Mouse (Mus musculus): Measurements from ENCODE around the gene Ap1m1. TPM values are rescaled to one million over a fixed set of nuclear protein-coding genes. Genes with fewer than 3 reads are reported as not detected.
A peak's percentile ranks its signal among the peaks of the same experiment; 100 is the strongest.

Ap1m1 gene
- polyA plus RNA-seq, 1 experiment from 2014 or later = 57.0 TPM

GRCm38 (mm10) chr8:72271051-72271660 lies 31.3 kb downstream of the Ap1m1 start:
- no peaks in the 10 kb centered on the region for H3K36me3 ChIP-seq (replicated peaks)
- H3K4me1 ChIP-seq (replicated peaks) = peaks cover 35% of the 10 kb centered on the region
- H3K27me3 ChIP-seq = no peaks in the 10 kb centered on the region
- no peak overlapping the region for H3K27ac ChIP-seq (replicated peaks)
- ATAC-seq (ENCODE audit: insufficient read depth) = no peak
- H3K9me3 ChIP-seq (replicated peaks) = no peaks in the 10 kb centered on the region
- no peak overlapping the region for H3K9ac ChIP-seq
- no peak overlapping the region for H3K4me3 ChIP-seq (replicated peaks)
- no peak overlapping the region for H3K4me2 ChIP-seq
- 37% methylated on average over 11 of the region's 11 CpGs for WGBS (ENCODE audit: insufficient replicate concordance)

- no peaks in the 10 kb centered on the region for H3K27me3 ChIP-seq
- ATAC-seq (ENCODE audit: insufficient read depth) = no peak
- H3K9ac ChIP-seq = no peak overlapping the region
- H3K4me2 ChIP-seq = no peak overlapping the region
- peaks cover 35% of the 10 kb centered on the region for H3K4me1 ChIP-seq (replicated peaks)
- H3K27ac ChIP-seq (replicated peaks) = no peak overlapping the region
- no peaks in the 10 kb centered on the region for H3K9me3 ChIP-seq (replicated peaks)
- 50% methylated on average over 3 of the region's 3 CpGs for WGBS (ENCODE audit: insufficient replicate concordance)
- no peak overlapping the region for H3K4me3 ChIP-seq (replicated peaks)
- H3K36me3 ChIP-seq (replicated peaks) = no peaks in the 10 kb centered on the region
Observed at GRCm38 (mm10) chr8:72271691-72272090, 31.9 kb downstream of the Ap1m1 start.

DNA sequence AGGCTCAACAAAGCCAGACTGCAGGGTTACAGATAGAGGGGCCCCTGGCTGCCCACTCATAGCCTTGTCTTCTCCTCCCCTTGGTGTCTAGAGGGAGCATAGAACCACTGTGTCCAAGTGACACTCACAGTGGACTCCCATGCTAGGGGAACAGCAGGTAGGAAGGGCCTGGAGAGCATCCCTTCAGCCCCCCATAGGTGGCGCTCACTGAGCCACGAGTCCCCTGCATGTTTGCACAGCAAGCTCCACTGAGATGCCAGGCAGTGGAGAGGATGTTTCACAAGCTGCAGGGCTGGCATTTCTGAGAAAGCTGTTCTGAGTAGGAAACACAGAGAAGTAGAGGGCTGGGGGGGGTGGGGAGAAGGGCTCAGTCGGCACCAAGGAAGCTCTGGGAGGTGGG lies 32.5 kb downstream of the Ap1m1 start:
- no peaks in the 10 kb centered on the region for H3K9me3 ChIP-seq (replicated peaks)

DNA sequence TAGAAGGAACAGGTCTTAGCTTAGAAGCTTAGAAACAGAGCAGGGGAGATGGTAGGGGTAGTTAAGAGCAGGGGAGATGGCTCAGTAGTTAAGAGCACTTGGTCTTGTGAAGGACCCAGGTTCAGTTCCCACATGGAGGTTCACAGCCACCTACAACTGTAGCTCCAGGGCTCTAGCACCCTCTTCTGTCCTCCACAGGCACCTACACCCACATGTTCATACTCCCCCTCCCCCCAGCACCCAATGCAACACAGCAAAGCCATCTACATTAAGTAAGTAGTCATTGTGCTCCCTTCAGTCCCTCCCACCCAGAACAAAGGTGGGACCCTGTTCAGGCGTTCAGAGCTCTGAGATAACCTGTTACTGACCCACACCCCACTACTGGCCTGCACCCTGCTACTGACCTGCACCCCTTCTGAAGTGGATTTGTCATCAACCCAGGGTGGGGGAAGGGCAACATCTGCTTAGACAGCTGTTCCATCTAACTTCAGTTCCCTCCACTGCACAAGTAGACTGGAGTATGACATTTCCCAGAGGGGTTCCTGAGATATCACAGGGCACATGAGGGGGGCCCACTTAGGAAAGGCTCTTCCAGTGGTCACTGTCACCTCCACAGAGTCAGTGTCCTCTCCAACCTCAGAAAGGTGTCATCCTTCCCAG lies 33.4 kb downstream of the Ap1m1 start:
- WGBS (ENCODE audit: insufficient replicate concordance) = 63% methylated on average over 1 of the region's 1 CpGs

More for the DNA sequence above, 32.5 kb downstream of the Ap1m1 start:
- peaks cover 42% of the 10 kb centered on the region for H3K4me1 ChIP-seq (replicated peaks)
- H3K4me3 ChIP-seq (replicated peaks) = no peak overlapping the region
- no peak overlapping the region for H3K4me2 ChIP-seq
- H3K27ac ChIP-seq (replicated peaks) = no peak overlapping the region
- no peak for ATAC-seq (ENCODE audit: insufficient read depth)
- H3K9ac ChIP-seq = no peak overlapping the region
- no peaks in the 10 kb centered on the region for H3K36me3 ChIP-seq (replicated peaks)
- no peaks in the 10 kb centered on the region for H3K27me3 ChIP-seq
- 4% methylated on average over 3 of the region's 3 CpGs for WGBS (ENCODE audit: insufficient replicate concordance)

DNA sequence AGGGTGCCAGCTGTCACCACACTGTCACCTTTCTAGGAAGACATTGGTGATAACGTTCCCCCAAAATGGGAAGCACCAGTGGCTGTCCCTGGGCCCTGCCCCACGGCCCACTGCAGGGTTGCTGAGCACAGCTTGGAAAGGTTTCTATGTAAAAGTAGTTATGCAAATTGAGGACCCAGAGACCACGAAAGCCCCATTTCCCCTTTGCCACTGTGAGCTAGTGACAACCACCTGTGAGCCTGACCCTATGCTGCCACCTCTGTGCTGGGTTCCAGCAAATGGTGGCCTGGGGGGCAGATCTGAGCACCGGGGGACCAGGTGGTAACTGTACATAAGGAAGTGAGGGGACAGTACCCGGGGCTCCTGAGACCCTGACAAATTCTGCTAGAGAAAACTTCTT lies 34.0 kb downstream of the Ap1m1 start:
- WGBS (ENCODE audit: insufficient replicate concordance) = 36% methylated on average over 5 of the region's 5 CpGs

More for the DNA sequence above, 33.4 kb downstream of the Ap1m1 start:
- Histone ChIP-seq H3K4me3 (replicated peaks) (no peak overlapping the region), H3K27me3 (no peaks in the 10 kb centered on the region), H3K36me3 (replicated peaks) (no peaks in the 10 kb centered on the region), H3K4me1 (replicated peaks) (peaks cover 38% of the 10 kb centered on the region), H3K9ac (no peak overlapping the region), H3K4me2 (no peak overlapping the region), H3K27ac (replicated peaks) (no peak overlapping the region), H3K9me3 (replicated peaks) (no peaks in the 10 kb centered on the region)
- ATAC-seq (ENCODE audit: insufficient read depth) = no peak

GRCm38 (mm10) chr8:72277244-72277643 lies 37.4 kb downstream of the Ap1m1 start:
- no peak overlapping the region for H3K9ac ChIP-seq
- 0 out of 2 replicates have a peak, but pooled peaks have one; percentile 30 for ATAC-seq (ENCODE audit: insufficient read depth)
- H3K9me3 ChIP-seq (replicated peaks) = no peaks in the 10 kb centered on the region
- H3K4me2 ChIP-seq = no peak overlapping the region
- H3K4me1 ChIP-seq (replicated peaks) = peaks cover 12% of the 10 kb centered on the region
- WGBS (ENCODE audit: insufficient replicate concordance) = 12% methylated on average over 3 of the region's 3 CpGs
- no peak overlapping the region for H3K4me3 ChIP-seq (replicated peaks)
- no peak overlapping the region for H3K27ac ChIP-seq (replicated peaks)
- no peaks in the 10 kb centered on the region for H3K36me3 ChIP-seq (replicated peaks)
- H3K27me3 ChIP-seq = no peaks in the 10 kb centered on the region

More for the DNA sequence above, 34.0 kb downstream of the Ap1m1 start:
- no peaks in the 10 kb centered on the region for H3K9me3 ChIP-seq (replicated peaks)
- ATAC-seq (ENCODE audit: insufficient read depth) = no peak
- H3K4me3 ChIP-seq (replicated peaks) = no peak overlapping the region
- no peak overlapping the region for H3K4me2 ChIP-seq
- H3K27ac ChIP-seq (replicated peaks) = no peak overlapping the region
- no peaks in the 10 kb centered on the region for H3K36me3 ChIP-seq (replicated peaks)
- no peak overlapping the region for H3K9ac ChIP-seq
- peaks cover 33% of the 10 kb centered on the region for H3K4me1 ChIP-seq (replicated peaks)
- no peaks in the 10 kb centered on the region for H3K27me3 ChIP-seq

DNA sequence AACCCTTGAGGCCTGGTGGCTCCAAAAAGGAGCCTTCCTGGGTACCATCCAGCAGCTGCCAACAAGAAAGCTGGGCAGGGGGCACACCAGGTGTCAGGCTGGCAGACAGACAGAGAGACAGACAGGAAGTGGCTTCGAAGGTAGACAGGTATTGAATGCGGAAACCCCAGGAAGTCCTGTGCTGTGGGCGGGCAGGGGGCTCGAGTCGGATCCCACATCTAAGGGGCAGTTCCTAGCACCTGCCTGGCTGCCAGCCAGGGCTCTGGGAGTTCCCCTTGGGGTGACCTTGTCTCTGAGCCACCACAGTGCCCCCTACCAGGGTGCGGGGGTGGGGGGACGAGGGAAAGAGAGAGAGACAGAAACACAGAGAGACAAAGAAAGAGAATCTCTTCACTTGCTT lies 39.3 kb downstream of the Ap1m1 start:
- no peaks in the 10 kb centered on the region for H3K36me3 ChIP-seq (replicated peaks)
- no peak for ATAC-seq (ENCODE audit: insufficient read depth)
- H3K4me1 ChIP-seq (replicated peaks) = peaks cover 11% of the 10 kb centered on the region
- no peak overlapping the region for H3K4me2 ChIP-seq
- no peak overlapping the region for H3K9ac ChIP-seq
- H3K9me3 ChIP-seq (replicated peaks) = no peaks in the 10 kb centered on the region
- 67% methylated on average over 7 of the region's 7 CpGs for WGBS (ENCODE audit: insufficient replicate concordance)
- no peak overlapping the region for H3K27ac ChIP-seq (replicated peaks)
- H3K4me3 ChIP-seq (replicated peaks) = no peak overlapping the region
- no peaks in the 10 kb centered on the region for H3K27me3 ChIP-seq

GRCm38 (mm10) chr8:72281634-72282033 lies 41.8 kb downstream of the Ap1m1 start:
- H3K9me3 ChIP-seq (replicated peaks) = no peaks in the 10 kb centered on the region
- H3K4me1 ChIP-seq (replicated peaks) = peaks cover 11% of the 10 kb centered on the region
- no peaks in the 10 kb centered on the region for H3K27me3 ChIP-seq
- no peak overlapping the region for H3K9ac ChIP-seq
- no peak overlapping the region for H3K4me3 ChIP-seq (replicated peaks)
- ATAC-seq (ENCODE audit: insufficient read depth) = peak; percentile 25; the same call in 1 of the 2 replicates
- H3K27ac ChIP-seq (replicated peaks) = no peak overlapping the region
- WGBS (ENCODE audit: insufficient replicate concordance) = 15% methylated on average over 3 of the region's 3 CpGs
- no peaks in the 10 kb centered on the region for H3K36me3 ChIP-seq (replicated peaks)
- no peak overlapping the region for H3K4me2 ChIP-seq

DNA sequence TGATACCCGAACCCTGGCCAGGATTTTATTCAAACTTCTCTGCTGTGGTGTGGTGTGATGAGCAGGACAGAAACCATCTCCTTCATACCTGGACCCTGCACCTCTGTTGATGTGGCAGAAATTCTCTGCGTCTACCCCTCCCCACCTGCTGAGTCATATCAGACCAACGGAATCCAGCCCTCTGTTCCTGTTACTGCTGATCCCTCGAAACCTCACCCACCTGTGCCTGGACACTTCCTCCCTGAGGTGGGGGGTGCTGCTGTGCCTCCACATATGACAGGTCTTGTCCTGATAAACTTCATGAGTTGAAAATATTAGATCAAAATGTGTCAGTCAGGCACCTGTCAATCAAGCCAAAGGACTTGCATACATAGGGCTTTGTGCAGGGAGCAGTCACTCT lies 45.5 kb downstream of the Ap1m1 start:
- H3K27me3 ChIP-seq = no peaks in the 10 kb centered on the region
- WGBS (ENCODE audit: insufficient replicate concordance) = 15% methylated on average over 4 of the region's 4 CpGs

DNA sequence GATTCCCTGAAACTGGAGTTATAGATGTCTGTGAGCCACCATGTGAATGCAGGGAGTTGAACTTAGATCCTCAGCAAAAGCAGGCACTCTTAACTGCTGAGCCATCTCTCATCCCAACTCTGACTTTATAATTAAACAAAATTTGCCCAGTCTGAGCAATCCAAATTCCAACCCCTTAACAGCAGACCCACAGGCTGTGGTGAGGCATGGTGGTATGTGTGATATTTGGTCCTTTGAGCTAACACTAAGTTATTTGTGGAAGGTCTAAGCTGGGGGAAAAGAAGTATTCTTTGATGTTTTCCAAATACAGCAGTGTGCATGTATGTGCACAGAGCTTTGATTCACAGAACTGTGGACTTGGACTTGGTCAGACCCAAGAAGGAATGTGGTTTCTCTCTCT lies 49.2 kb downstream of the Ap1m1 start:
- H3K9ac ChIP-seq = no peak overlapping the region
- H3K27ac ChIP-seq (replicated peaks) = no peak overlapping the region
- no peaks in the 10 kb centered on the region for H3K27me3 ChIP-seq
- H3K4me2 ChIP-seq = no peak overlapping the region
- no peak for ATAC-seq (ENCODE audit: insufficient read depth)
- H3K4me1 ChIP-seq (replicated peaks) = no peaks in the 10 kb centered on the region; the same call in 1 of the 2 replicates
- H3K4me3 ChIP-seq (replicated peaks) = no peak overlapping the region
- no peaks in the 10 kb centered on the region for H3K9me3 ChIP-seq (replicated peaks)
- H3K36me3 ChIP-seq (replicated peaks) = no peaks in the 10 kb centered on the region

More for the DNA sequence above, 45.5 kb downstream of the Ap1m1 start:
- H3K9me3 ChIP-seq (replicated peaks) = no peaks in the 10 kb centered on the region
- no peak overlapping the region for H3K9ac ChIP-seq
- H3K4me2 ChIP-seq = no peak overlapping the region
- no peak overlapping the region for H3K27ac ChIP-seq (replicated peaks)
- H3K4me1 ChIP-seq (replicated peaks) = no peaks in the 10 kb centered on the region; the same call in 1 of the 2 replicates
- no peak overlapping the region for H3K4me3 ChIP-seq (replicated peaks)
- no peaks in the 10 kb centered on the region for H3K36me3 ChIP-seq (replicated peaks)
- no peak for ATAC-seq (ENCODE audit: insufficient read depth)

GRCm38 (mm10) chr8:72291104-72291503 lies 51.3 kb downstream of the Ap1m1 start:
- Histone ChIP-seq H3K27me3 (no peaks in the 10 kb centered on the region), H3K27ac (replicated peaks) (no peak overlapping the region), H3K4me3 (replicated peaks) (no peak overlapping the region), H3K4me1 (replicated peaks) (no peaks in the 10 kb centered on the region; the same call in 1 of the 2 replicates), H3K9ac (no peak overlapping the region), H3K36me3 (replicated peaks) (no peaks in the 10 kb centered on the region), H3K4me2 (no peak overlapping the region), H3K9me3 (replicated peaks) (no peaks in the 10 kb centered on the region)
- ATAC-seq (ENCODE audit: insufficient read depth) = no peak
- 36% methylated on average over 2 of the region's 2 CpGs for WGBS (ENCODE audit: insufficient replicate concordance)

DNA sequence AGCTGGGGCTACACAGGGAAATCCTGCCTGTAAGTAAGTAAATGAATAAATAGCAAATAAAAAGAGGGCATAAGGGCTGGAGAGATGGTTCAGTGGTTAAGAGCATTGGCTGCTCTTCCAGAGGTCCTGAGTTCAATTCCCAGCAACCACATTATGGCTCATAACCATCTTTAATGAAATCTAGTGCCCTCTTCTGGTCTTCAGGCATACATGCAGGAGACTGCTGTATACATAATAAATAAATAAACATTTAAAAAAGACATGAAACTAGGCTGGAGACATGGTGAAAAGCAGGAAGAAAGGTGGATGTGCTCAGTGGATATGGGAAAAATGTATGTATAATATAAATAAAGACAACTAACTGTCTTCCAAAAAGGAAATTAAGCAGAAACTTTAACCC lies 53.5 kb downstream of the Ap1m1 start:
- ATAC-seq (ENCODE audit: insufficient read depth) = no peak
- H3K9ac ChIP-seq = no peak overlapping the region
- no peaks in the 10 kb centered on the region; the same call in 1 of the 2 replicates for H3K4me1 ChIP-seq (replicated peaks)

More for the DNA sequence above, 53.5 kb downstream of the Ap1m1 start:
- H3K36me3 ChIP-seq (replicated peaks) = no peaks in the 10 kb centered on the region
- no peak overlapping the region for H3K27ac ChIP-seq (replicated peaks)
- no peaks in the 10 kb centered on the region for H3K9me3 ChIP-seq (replicated peaks)
- no peaks in the 10 kb centered on the region for H3K27me3 ChIP-seq
- no peak overlapping the region for H3K4me3 ChIP-seq (replicated peaks)
- H3K4me2 ChIP-seq = no peak overlapping the region

All from liver, embryonic 15.5 days (tissue).